Mouse (Mus musculus) limb, embryonic 12.5 days (tissue): ENCODE measurements around the gene Gm7138. TPM values are rescaled to one million over a fixed set of nuclear protein-coding genes. Genes with fewer than 3 reads are reported as not detected.
"Not testable (repeated sequence)": the region's sequence is repeated elsewhere in the genome, so short reads cannot be mapped to it uniquely, and the experiment has no call there.

Source experiments
- ATAC-seq: fragments of 200-750 bp; cut with Nextera tagmentation; 2 replicates; pipeline ENCODE4 v1.8.0; 2017; ENCODE audit warnings: low read depth, moderate TSS enrichment; ENCODE audit not compliant: insufficient number of reproducible peaks, insufficient read depth, low FRiP score, low TSS enrichment
- H3K27ac ChIP-seq: fragments of 300-500 bp; sonication (generic); 2 replicates; pipeline ENCODE4 v1.5.1; 2016; ENCODE audit warnings: mild to moderate bottlenecking, moderate library complexity
- H3K27me3 ChIP-seq: fragments of 300-500 bp; sonication (generic); 2 replicates; pipeline ENCODE4 v1.6.1; 2016; ENCODE audit warnings: mild to moderate bottlenecking, moderate library complexity
- H3K36me3 ChIP-seq: fragments of 300-500 bp; sonication (generic); 2 replicates; pipeline ENCODE4 v1.6.1; 2016; ENCODE audit warnings: mild to moderate bottlenecking, moderate library complexity
- H3K4me1 ChIP-seq: fragments of 300-500 bp; sonication (generic); replicated peaks from 2 replicates; pipeline ENCODE4 v1.6.1; 2016
- H3K4me2 ChIP-seq: fragments of 300-500 bp; sonication (generic); 2 replicates; pipeline ENCODE4 v1.6.1; 2016; ENCODE audit warnings: mild to moderate bottlenecking, moderate library complexity
- H3K4me3 ChIP-seq: fragments of 300-500 bp; sonication (generic); replicated peaks from 2 replicates; pipeline ENCODE4 v1.5.1; 2016; ENCODE audit warnings: mild to moderate bottlenecking
- H3K9ac ChIP-seq: fragments of 300-500 bp; sonication (generic); replicated peaks from 2 replicates; pipeline ENCODE4 v1.6.1; 2016; ENCODE audit warnings: mild to moderate bottlenecking, moderate library complexity
- H3K9me3 ChIP-seq: fragments of 300-500 bp; sonication (generic); 2 replicates; pipeline ENCODE4 v1.6.1; 2016; ENCODE audit warnings: mild to moderate bottlenecking, moderate library complexity
- WGBS: fragments of 180-500 bp; shearing (Covaris S2); methylation state at CpG from one replicate; pipeline ENCODE4 v1.1.7; 2016; 5-methylcytosine and 5-hydroxymethylcytosine counted together
- polyA plus RNA-seq: library from polyadenylated mRNA; unstranded; fragments of >200 nt; fragmentation: Nextera tagmentation; extraction: Ambion mirVana; gene quantifications from 2 replicates; pipeline ENCODE4 v1.2.1, GENCODE M21; 2016

Gene Gm7138
- polyA plus RNA-seq, 1 experiment from 2014 or later, result not detected

- not testable (repeated sequence) for H3K9me3 ChIP-seq, H3K9ac ChIP-seq, ATAC-seq, H3K4me2 ChIP-seq, H3K4me3 ChIP-seq, H3K36me3 ChIP-seq, H3K27me3 ChIP-seq
- H3K4me1 ChIP-seq, result peaks cover 27% of the 10 kb centered on the region
- 0 out of 2 replicates have a peak within 1 kb of the TSS, but pooled peaks have one; percentile 62 for H3K27ac ChIP-seq
- 49% methylated on average over 4 of the region's 5 CpGs for WGBS
Measured at GRCm38 (mm10) chr10:77741924-77742688, 34.6 kb downstream of the Gm7138 start, which contains the start of gene Gm18596. Gene Gm18596, minus strand, starts transcription at chr10:77742638.

GRCm38 (mm10) chr10:77738929-77739328 is 37.8 kb downstream of the Gm7138 start:
- ATAC-seq, result no peak
- Histone ChIP-seq H3K36me3 (no peaks in the 10 kb centered on the region), H3K27ac (no peak overlapping the region), H3K4me1 (peaks cover 29% of the 10 kb centered on the region), H3K9ac (no peak overlapping the region), H3K9me3 (peaks cover 17% of the 10 kb centered on the region), H3K4me2 (no peak overlapping the region), H3K4me3 (no peak overlapping the region), H3K27me3 (no peaks in the 10 kb centered on the region)
- WGBS, result 83% methylated on average over 4 of the region's 4 CpGs

- WGBS, result 86% methylated on average over 1 of the region's 1 CpGs
Measured at GRCm38 (mm10) chr10:77735928-77736327, 40.8 kb downstream of the Gm7138 start.

GRCm38 (mm10) chr10:77729241-77729640 is 47.5 kb downstream of the Gm7138 start:
- H3K4me1 ChIP-seq, result no peaks in the 10 kb centered on the region
- H3K36me3 ChIP-seq, result no peaks in the 10 kb centered on the region
- no peak overlapping the region for H3K4me3 ChIP-seq
- H3K27me3 ChIP-seq, result no peaks in the 10 kb centered on the region
- WGBS, result 55% methylated on average over 4 of the region's 4 CpGs
- ATAC-seq, result no peak
- peaks cover 5% of the 10 kb centered on the region; the same call in 1 of the 2 replicates for H3K9me3 ChIP-seq
- no peak overlapping the region for H3K4me2 ChIP-seq
- no peak overlapping the region for H3K27ac ChIP-seq
- no peak overlapping the region for H3K9ac ChIP-seq

More at GRCm38 (mm10) chr10:77735928-77736327, 40.8 kb downstream of the Gm7138 start:
- Histone ChIP-seq H3K9me3 (peaks cover 19% of the 10 kb centered on the region), H3K4me3 (no peak overlapping the region), H3K4me1 (peaks cover 12% of the 10 kb centered on the region), H3K4me2 (no peak overlapping the region), H3K9ac (no peak overlapping the region), H3K36me3 (no peaks in the 10 kb centered on the region), H3K27me3 (no peaks in the 10 kb centered on the region), H3K27ac (no peak overlapping the region)
- ATAC-seq, result no peak

- H3K27me3 ChIP-seq, result no peaks in the 10 kb centered on the region
- no peak overlapping the region for H3K4me3 ChIP-seq
- WGBS, result 61% methylated on average over 4 of the region's 4 CpGs
- ATAC-seq, result no peak
- no peak overlapping the region for H3K4me2 ChIP-seq
- H3K9ac ChIP-seq, result no peak overlapping the region
- no peak overlapping the region for H3K27ac ChIP-seq
- no peaks in the 10 kb centered on the region for H3K36me3 ChIP-seq
- H3K4me1 ChIP-seq, result no peaks in the 10 kb centered on the region
- H3K9me3 ChIP-seq, result no peaks in the 10 kb centered on the region
Measured at GRCm38 (mm10) chr10:77728280-77728679, 48.5 kb downstream of the Gm7138 start.

Other genes starting within 250 kb of the Gm7138 start
- 0.98 and 1.0 TPM in 2 replicates for gene Itgb2, start 246.7 kb downstream of the Gm7138 start, polyA plus RNA-seq
- gene Pttg1ip, start 195.2 kb downstream of the Gm7138 start, polyA plus RNA-seq, result 83.6 and 84.0 TPM in 2 replicates
- 345 and 359 TPM in 2 replicates for gene Sumo3, start 170.8 kb downstream of the Gm7138 start, polyA plus RNA-seq
- gene Gm49325, start 170.7 kb downstream of the Gm7138 start, polyA plus RNA-seq, result 9.7 and 12.0 TPM in 2 replicates
- 75.4 and 79.3 TPM in 2 replicates for gene Ube2g2, start 154.7 kb downstream of the Gm7138 start, polyA plus RNA-seq
- gene Tspear, start 90.4 kb downstream of the Gm7138 start, polyA plus RNA-seq, result 0.50 and 1.3 TPM in 2 replicates
- gene Gm19402, start 86.2 kb downstream of the Gm7138 start, polyA plus RNA-seq, result not detected in 2 replicates
- gene Gm9508, start 79.7 kb downstream of the Gm7138 start, polyA plus RNA-seq, result not detected in 2 replicates
- not detected in 2 replicates for gene Gm10272, start 70.3 kb downstream of the Gm7138 start, polyA plus RNA-seq
- gene Gm10024, start 65.5 kb downstream of the Gm7138 start, polyA plus RNA-seq, result not detected in 2 replicates
- not detected in 2 replicates for gene Gm10142, start 61.1 kb downstream of the Gm7138 start, polyA plus RNA-seq
- gene Krtap12-1, start 56.3 kb downstream of the Gm7138 start, polyA plus RNA-seq, result not detected in 2 replicates
- not detected in 2 replicates for gene Gm10100, start 50.5 kb downstream of the Gm7138 start, polyA plus RNA-seq
- gene Gm18596, start 34.3 kb downstream of the Gm7138 start, polyA plus RNA-seq, result not detected in 2 replicates
- gene Gm9736, start 25.6 kb downstream of the Gm7138 start, polyA plus RNA-seq, result not detected in 2 replicates
- gene Gm3233, start 17.3 kb downstream of the Gm7138 start, polyA plus RNA-seq, result not detected in 2 replicates
- gene Gm3238, start 5.6 kb downstream of the Gm7138 start, polyA plus RNA-seq, result not detected in 2 replicates
- gene Gm3250, start 5.6 kb upstream of the Gm7138 start, polyA plus RNA-seq, result not detected in 2 replicates
- gene Gm7137, start 11.3 kb upstream of the Gm7138 start, polyA plus RNA-seq, result not detected in 2 replicates
- gene Gm9639, start 18.1 kb upstream of the Gm7138 start, polyA plus RNA-seq, result not detected in 2 replicates
- not detected in 2 replicates for gene Gm19668, start 22.2 kb upstream of the Gm7138 start, polyA plus RNA-seq
- gene Gm9507, start 34.9 kb upstream of the Gm7138 start, polyA plus RNA-seq, result not detected in 2 replicates
- gene Gm2696, start 37.7 kb upstream of the Gm7138 start, polyA plus RNA-seq, result not detected in 2 replicates
- not detected in 2 replicates for gene Krtap10-4, start 50.2 kb upstream of the Gm7138 start, polyA plus RNA-seq
- not detected in 2 replicates for gene Krtap10-10, start 59.0 kb upstream of the Gm7138 start, polyA plus RNA-seq
- gene Gm36176, start 69.9 kb upstream of the Gm7138 start, polyA plus RNA-seq, result not detected in 2 replicates
- gene Gm10318, start 75.9 kb upstream of the Gm7138 start, polyA plus RNA-seq, result not detected in 2 replicates
- not detected in 2 replicates for gene Gm3285, start 85.0 kb upstream of the Gm7138 start, polyA plus RNA-seq
- gene Lrrc3, start 125.6 kb upstream of the Gm7138 start, polyA plus RNA-seq, result 3.1 and 3.4 TPM in 2 replicates
- gene Trpm2, start 193.6 kb upstream of the Gm7138 start, polyA plus RNA-seq, result 0.29 and 0.53 TPM in 2 replicates
- gene 1810043G02Rik, start 201.6 kb upstream of the Gm7138 start, polyA plus RNA-seq, result 28.2 and 29.2 TPM in 2 replicates
- 172 and 174 TPM in 2 replicates for gene Pfkl, start 233.1 kb upstream of the Gm7138 start, polyA plus RNA-seq